Mouse (Mus musculus): ENCODE measurements around the gene Spink4. TPM values are rescaled to one million over a fixed set of nuclear protein-coding genes. Genes with fewer than 3 reads are reported as not detected.
"Not testable (repeated sequence)": the region's sequence is repeated elsewhere in the genome, so short reads cannot be mapped to it uniquely, and the experiment has no call there.

Gene Spink4
- polyA plus RNA-seq, 2 experiments = 0.58 to 1.3 TPM

DNA sequence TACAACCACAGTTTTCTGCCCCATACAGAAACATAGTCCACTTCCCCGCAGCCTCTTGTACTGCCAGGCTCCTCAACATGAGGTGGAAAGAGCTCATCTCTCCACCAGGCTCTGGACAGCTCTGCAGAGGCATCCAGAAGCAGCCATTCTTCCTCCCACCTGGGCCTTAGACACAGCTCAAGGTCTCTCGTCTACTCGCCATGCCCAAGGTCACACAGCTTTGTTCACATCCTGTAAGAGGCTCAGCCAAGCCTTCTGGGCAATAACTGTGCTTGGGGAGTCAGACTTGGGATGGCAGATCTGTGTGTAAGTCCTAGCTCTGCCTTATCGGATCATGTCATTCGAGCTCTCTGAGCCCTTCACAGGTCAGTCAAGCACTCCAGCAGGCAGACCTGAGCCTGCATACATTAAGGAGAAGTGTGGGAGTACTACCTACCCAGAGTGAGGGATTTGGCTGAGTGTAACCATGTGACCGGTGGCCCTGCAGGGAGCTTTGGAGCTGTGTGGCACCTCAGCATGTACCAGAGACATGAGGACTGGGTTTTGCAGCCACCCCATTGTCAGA is 3.3 kb downstream of the Spink4 start:
- no peak for DNase-seq (ENCODE audit: low read depth in 3 of 3, low spot score in 3 of 3)
- 70% methylated on average over 6 of the region's 6 CpGs for WGBS (ENCODE audit: insufficient replicate concordance)
- H3K4me1 ChIP-seq (replicated peaks; ENCODE audit: control insufficient read depth in 2 of 2, insufficient read depth in 2 of 2, low read length in 1 of 2) = peaks cover 6 to 9% of the 10 kb centered on the region in 2 experiments
- no peak overlapping the region for H3K27ac ChIP-seq
- ATAC-seq (ENCODE audit: insufficient read depth) = no peak
- no peak for TF ChIP-seq EP300 (IDR thresholded peaks at IDR 0.05; ENCODE audit: low read depth)
- TF ChIP-seq CTCF (IDR thresholded peaks at IDR 0.05; ENCODE audit: low read depth) = no peak
- H3K9ac ChIP-seq (replicated peaks) = no peak overlapping the region
- no peaks in the 10 kb centered on the region for H3K9me3 ChIP-seq (ENCODE audit: control insufficient read depth, low read length)
- H3K27me3 ChIP-seq (ENCODE audit: control insufficient read depth, insufficient read depth, low read length) = no peaks in the 10 kb centered on the region
- no peak overlapping the region for H3K4me3 ChIP-seq (ENCODE audit: insufficient read depth in 1 of 2, low read depth in 2 of 2, low read length in 2 of 2)
- no peak overlapping the region for H3K4me2 ChIP-seq (ENCODE audit: low read depth)
- no peaks in the 10 kb centered on the region for H3K36me3 ChIP-seq (replicated peaks; ENCODE audit: control insufficient read depth, insufficient read depth, low read depth)

GRCm38 (mm10) chr4:40925568-40925967 is 5.7 kb downstream of the Spink4 start:
- Histone ChIP-seq H3K27me3 (ENCODE audit: control insufficient read depth, insufficient read depth, low read length) (no peaks in the 10 kb centered on the region), H3K4me2 (ENCODE audit: low read depth) (no peak overlapping the region), H3K9me3 (ENCODE audit: control insufficient read depth, low read length) (no peaks in the 10 kb centered on the region), H3K36me3 (replicated peaks; ENCODE audit: control insufficient read depth, insufficient read depth, low read depth) (no peaks in the 10 kb centered on the region), H3K9ac (replicated peaks) (no peak overlapping the region), H3K4me3 (ENCODE audit: insufficient read depth in 1 of 2, low read depth in 2 of 2, low read length in 2 of 2) (no peak overlapping the region), H3K27ac (no peak overlapping the region), H3K4me1 (replicated peaks; ENCODE audit: control insufficient read depth in 2 of 2, insufficient read depth in 2 of 2, low read length in 1 of 2) (no peaks in the 10 kb centered on the region)
- ATAC-seq (ENCODE audit: insufficient read depth) (no peak), DNase-seq (ENCODE audit: low read depth in 3 of 3, low spot score in 3 of 3) (no peak)
- TF ChIP-seq CTCF (IDR thresholded peaks at IDR 0.05; ENCODE audit: low read depth) = no peak
- no peak for TF ChIP-seq EP300 (IDR thresholded peaks at IDR 0.05; ENCODE audit: low read depth)
- WGBS (ENCODE audit: insufficient replicate concordance) = 60% methylated on average over 3 of the region's 3 CpGs

- DNase-seq (ENCODE audit: low read depth in 3 of 3, low spot score in 3 of 3) = no peak
- Histone ChIP-seq H3K36me3 (replicated peaks; ENCODE audit: control insufficient read depth, insufficient read depth, low read depth) (no peaks in the 10 kb centered on the region; the same call in 1 of the 2 replicates), H3K9ac (replicated peaks) (no peak overlapping the region), H3K4me2 (ENCODE audit: low read depth) (no peak overlapping the region), H3K27me3 (ENCODE audit: control insufficient read depth, insufficient read depth, low read length) (no peaks in the 10 kb centered on the region), H3K9me3 (ENCODE audit: control insufficient read depth, low read length) (no peaks in the 10 kb centered on the region), H3K4me1 (replicated peaks; ENCODE audit: control insufficient read depth in 2 of 2, insufficient read depth in 2 of 2, low read length in 1 of 2) (peaks cover 0 to under 1% of the 10 kb centered on the region in 2 experiments; a peak in 3 of 4 replicates), H3K4me3 (ENCODE audit: insufficient read depth in 1 of 2, low read depth in 2 of 2, low read length in 2 of 2) (no peak overlapping the region), H3K27ac (no peak overlapping the region)
- 75% methylated on average over 7 of the region's 7 CpGs for WGBS (ENCODE audit: insufficient replicate concordance)
- TF ChIP-seq CTCF (IDR thresholded peaks at IDR 0.05; ENCODE audit: low read depth) (no peak), EP300 (IDR thresholded peaks at IDR 0.05; ENCODE audit: low read depth) (no peak)
- no peak for ATAC-seq (ENCODE audit: insufficient read depth)
Observed at GRCm38 (mm10) chr4:40929046-40929445, 9.2 kb downstream of the Spink4 start.

GRCm38 (mm10) chr4:40933694-40934093 is 13.8 kb downstream of the Spink4 start:
- TF ChIP-seq CTCF (IDR thresholded peaks at IDR 0.05; ENCODE audit: low read depth) = no peak
- no peak for TF ChIP-seq EP300 (IDR thresholded peaks at IDR 0.05; ENCODE audit: low read depth)
- Histone ChIP-seq H3K9me3 (ENCODE audit: control insufficient read depth, low read length) (no peaks in the 10 kb centered on the region), H3K4me3 (ENCODE audit: insufficient read depth in 1 of 2, low read depth in 2 of 2, low read length in 2 of 2) (no peak overlapping the region), H3K27me3 (ENCODE audit: control insufficient read depth, insufficient read depth, low read length) (no peaks in the 10 kb centered on the region), H3K9ac (replicated peaks) (no peak overlapping the region), H3K36me3 (replicated peaks; ENCODE audit: control insufficient read depth, insufficient read depth, low read depth) (peaks cover 24% of the 10 kb centered on the region), H3K4me1 (replicated peaks; ENCODE audit: control insufficient read depth in 2 of 2, insufficient read depth in 2 of 2, low read length in 1 of 2) (peaks cover 0 to 10% of the 10 kb centered on the region in 2 experiments), H3K27ac (no peak overlapping the region), H3K4me2 (ENCODE audit: low read depth) (no peak overlapping the region)
- 84% methylated on average over 5 of the region's 5 CpGs for WGBS (ENCODE audit: insufficient replicate concordance)
- DNase-seq (ENCODE audit: low read depth in 3 of 3, low spot score in 3 of 3) (no peak), ATAC-seq (ENCODE audit: insufficient read depth) (no peak)

GRCm38 (mm10) chr4:40934369-40934768 is 14.5 kb downstream of the Spink4 start:
- 49% methylated on average over 3 of the region's 3 CpGs for WGBS (ENCODE audit: insufficient replicate concordance)
- not testable (repeated sequence) for H3K9ac ChIP-seq (replicated peaks); H3K27me3 ChIP-seq (ENCODE audit: control insufficient read depth, insufficient read depth, low read length); H3K27ac ChIP-seq; H3K9me3 ChIP-seq (ENCODE audit: control insufficient read depth, low read length); H3K4me2 ChIP-seq (ENCODE audit: low read depth); H3K4me1 ChIP-seq (replicated peaks; ENCODE audit: control insufficient read depth in 2 of 2, insufficient read depth in 2 of 2, low read length in 1 of 2); H3K4me3 ChIP-seq (ENCODE audit: insufficient read depth in 1 of 2, low read depth in 2 of 2, low read length in 2 of 2)
- ATAC-seq (ENCODE audit: insufficient read depth) (peak; percentile 64; the same call in 1 of the 2 replicates), DNase-seq (ENCODE audit: low read depth in 3 of 3, low spot score in 3 of 3) (peak in 1 of 3 experiments; percentile 58)
- H3K36me3 ChIP-seq (replicated peaks; ENCODE audit: control insufficient read depth, insufficient read depth, low read depth) = peaks cover 30% of the 10 kb centered on the region
